Mouse (Mus musculus) thymus, postnatal 36 days (tissue): ENCODE data around the gene Mab21l1.

Source experiments
- DNase-seq, 2 experiments: peaks; one replicate each; pipeline ENCODE4 v3.0.0; 2022; ENCODE audit warnings: mixed read lengths in 2 of 2

Gene Mab21l1

DNA sequence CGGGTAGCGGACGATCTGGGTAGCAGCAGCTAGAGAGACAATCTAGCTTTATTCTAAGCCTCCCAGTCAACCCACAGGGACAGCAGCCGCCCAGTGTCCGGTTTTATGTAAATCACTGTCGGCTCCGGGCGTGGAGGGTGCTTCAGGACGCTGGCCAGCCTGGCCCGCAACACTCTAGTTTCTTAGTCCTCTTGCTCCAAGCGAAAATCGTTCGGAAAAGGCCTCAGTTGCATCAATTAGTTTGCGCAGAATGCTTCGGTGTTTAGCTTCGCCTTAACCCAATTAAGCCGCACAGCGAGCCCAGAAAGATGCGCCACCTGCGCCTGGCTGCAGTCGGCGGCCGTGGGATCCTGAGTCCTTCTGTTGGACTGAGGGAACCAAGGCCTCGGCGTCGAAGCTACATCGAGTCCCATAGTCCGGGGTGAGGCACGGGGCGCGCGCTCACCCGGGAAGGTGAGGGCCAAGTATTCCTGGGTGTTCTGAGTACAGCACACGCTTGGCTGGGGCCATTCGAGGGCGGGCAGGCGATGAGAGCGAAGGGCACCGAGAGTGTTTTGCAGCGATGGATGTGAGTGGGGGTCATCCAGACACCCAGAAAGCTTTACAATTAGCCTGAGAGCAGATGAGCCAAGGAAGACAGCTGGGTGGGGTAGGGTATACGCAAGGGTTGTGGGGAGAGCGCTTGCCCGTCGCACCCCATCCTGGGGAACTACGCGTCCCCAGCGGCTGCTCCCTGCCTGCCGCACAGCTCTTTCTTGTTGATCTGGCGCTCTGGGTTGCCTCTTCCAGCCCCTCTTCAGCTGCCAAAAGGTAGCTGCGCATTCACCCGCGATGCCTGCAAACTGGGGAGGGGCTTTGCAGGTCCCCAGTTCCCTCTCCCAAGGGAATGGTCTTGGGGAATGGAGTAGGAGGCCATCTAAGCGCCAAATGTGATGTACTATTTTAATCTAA, 1.9 kb upstream of the Mab21l1 start:
- no peak for DNase-seq

DNA sequence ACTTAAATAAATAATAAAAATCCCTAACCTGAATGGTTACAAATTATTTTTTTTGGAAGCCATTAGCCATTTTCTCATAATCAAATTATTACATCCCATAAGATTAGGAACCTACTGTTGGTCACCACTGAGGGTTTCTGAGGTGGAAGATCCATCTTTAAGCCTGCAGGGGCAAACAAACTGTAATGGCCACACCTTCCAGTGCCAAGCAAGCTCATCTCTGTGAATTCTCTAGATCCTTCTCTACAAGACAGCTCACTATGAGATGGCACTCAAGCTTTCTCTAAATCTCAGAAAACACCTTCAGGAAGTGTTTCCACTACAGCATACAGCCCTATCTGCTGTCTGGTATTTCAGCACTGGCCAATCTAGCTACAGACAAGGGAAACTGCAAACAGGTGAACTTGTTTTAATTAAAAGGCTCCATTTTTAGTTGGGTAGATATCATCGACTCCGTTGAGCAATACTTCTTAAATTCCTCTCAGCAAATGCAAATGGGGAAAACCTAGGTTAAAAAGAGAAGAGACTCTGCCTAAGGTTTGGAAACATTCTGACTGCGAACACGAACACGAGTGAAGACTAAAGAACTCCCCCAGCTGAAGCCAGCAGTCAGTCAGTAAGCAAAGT, 768 bp upstream of the Mab21l1 start:
- no peak for DNase-seq

DNA sequence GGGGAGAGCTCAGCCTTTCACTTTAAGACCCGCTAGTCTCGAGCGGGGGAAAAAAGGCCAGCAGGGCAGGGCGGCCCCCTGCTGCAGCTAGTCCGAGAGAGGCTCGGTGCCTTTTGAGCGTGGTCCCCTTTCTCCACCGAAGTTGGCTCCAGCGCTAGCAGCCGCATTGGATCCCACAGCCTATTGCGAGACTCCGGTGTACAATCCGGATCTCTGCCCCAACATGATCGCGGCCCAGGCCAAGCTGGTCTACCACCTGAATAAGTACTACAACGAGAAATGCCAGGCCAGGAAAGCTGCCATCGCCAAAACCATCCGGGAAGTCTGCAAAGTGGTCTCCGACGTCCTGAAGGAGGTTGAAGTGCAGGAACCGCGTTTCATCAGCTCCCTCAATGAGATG, 461 bp downstream of the Mab21l1 start:
- DNase-seq: no peak

DNA sequence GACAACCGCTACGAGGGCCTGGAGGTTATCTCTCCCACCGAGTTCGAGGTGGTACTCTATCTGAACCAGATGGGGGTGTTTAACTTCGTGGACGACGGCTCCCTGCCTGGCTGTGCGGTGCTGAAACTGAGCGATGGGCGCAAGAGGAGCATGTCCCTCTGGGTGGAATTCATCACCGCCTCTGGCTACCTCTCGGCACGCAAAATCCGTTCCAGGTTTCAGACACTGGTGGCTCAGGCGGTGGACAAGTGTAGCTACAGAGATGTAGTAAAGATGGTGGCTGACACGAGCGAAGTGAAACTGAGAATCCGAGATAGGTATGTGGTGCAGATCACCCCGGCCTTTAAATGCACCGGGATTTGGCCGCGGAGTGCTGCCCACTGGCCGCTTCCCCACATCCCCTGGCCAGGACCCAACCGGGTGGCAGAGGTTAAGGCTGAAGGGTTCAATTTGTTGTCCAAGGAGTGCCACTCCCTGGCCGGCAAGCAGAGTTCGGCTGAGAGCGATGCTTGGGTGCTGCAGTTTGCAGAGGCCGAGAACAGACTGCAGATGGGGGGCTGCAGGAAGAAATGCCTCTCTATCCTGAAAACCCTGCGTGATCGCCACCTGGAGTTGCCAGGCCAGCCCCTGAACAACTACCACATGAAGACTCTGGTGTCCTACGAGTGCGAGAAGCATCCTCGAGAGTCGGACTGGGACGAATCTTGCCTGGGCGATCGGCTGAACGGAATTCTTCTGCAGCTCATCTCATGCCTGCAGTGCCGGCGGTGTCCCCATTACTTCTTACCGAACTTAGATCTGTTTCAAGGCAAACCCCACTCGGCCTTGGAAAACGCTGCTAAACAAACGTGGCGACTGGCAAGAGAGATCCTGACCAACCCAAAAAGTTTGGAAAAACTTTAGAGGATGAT, 1.1 kb downstream of the Mab21l1 start:
- no peak for DNase-seq

DNA sequence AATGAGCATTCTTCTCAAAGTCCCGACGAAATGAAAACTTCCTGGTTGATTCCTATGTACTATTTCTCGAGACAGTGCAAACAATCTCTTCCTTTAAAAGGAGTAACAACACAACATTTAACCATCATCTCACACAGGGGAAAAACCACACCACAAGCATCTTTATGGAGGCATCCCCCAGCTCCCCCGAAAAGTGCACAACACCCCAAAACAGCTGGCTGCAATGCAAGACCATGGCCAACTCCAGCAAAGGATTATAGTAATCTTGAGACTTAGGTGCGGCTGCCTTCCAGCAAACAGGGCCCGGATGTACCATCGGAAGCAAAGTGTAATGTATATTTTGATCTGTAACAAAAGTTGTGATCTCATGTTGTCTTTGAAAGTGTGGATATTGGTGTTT, 1.8 kb downstream of the Mab21l1 start:
- no peak for DNase-seq

DNA sequence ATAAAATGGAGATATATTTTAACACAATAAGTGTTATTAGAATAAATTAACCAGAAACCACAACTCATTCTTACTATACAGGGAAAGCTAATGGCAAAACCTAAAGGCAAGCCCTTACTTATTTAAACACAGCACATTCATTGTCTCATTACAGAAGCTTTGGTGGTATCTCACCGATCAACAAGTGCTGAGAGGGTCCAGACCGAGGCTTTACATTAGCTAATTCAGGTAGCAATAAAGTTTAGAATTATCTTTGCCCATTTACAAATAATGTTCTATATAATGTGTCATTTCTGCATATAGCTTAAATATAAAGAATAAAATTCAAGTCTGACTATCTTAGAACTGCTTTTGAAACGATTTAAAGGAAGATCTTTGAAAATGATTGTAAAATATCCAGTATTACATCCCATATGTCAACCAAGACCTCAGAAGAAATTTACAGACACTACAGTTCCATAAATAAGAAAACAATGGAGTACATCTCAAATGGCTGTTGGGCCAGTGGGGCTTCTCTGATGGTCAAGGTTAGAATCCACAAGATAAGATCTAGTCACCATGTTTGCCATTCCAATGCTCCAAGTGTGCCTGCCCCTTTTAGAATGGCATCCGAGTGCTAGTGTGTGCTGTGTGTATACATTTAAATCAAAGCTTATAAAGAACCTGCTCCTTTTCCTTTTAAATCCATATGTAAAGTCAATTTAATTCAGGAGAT, 3.1 kb downstream of the Mab21l1 start:
- no peak for DNase-seq

DNA sequence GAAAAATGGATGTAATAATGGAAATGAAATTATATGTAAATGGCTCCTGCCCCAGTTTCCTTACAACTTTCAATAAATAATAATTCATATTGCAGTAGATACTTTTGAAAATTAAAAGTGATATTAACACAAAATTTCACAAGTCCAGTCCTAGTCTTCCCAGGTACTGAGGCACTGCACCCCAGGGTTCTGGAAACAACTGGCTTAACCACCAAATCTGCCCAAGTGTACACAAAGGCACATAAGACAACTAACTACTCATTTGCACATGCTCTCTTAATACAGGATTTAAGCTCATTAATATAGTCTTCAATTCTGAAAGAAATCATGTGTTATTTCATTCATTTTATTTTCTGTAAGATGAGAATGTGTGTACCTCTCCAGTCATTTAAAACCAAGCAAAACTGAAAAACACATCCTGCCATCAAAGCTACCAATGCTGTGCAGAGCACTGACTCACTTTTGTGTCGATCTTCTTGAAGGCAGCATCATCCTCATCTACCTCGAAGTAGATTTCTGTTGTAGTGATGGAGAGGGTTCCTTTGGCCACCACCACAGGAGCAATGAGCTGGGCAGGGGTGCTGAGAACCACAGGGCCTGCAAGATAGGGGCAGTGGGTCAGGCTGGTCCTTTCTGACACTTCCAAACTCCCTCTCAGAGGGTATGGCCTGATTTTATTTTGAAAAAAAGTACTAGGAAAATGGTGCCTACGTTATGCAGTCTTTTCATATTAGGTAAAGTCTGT, 3.8 kb downstream of the Mab21l1 start:
- no peak for DNase-seq

DNA sequence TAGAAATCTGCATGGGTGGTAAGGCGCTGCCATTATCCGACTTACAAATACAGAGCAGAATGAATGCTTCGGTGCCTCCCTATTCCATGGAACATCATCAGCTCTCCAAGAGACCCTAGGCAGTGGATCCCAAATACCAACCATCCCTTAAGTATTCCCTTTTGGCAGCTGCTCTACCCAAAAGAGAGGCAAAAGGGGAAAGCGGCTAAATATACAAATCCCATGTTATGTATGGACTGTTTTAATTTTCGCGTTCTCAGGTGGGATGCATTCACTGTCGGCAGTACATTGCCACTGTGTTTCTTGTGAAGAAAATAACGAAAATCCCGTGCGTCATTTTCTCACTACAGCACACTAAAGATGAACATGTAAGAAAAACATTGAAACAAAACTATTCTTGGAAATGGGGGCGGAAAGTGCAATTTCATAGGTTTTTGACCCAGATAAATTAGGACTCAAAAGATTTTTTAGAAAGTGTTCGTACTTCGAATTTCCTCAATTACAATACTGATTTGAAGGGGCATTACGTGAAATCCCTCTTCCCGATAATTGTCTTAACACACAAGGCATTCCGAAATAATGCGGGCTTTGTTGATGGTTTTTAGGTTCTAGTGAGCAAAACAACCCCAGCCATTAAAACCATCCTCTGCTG, 4.7 kb downstream of the Mab21l1 start:
- no peak for DNase-seq

DNA sequence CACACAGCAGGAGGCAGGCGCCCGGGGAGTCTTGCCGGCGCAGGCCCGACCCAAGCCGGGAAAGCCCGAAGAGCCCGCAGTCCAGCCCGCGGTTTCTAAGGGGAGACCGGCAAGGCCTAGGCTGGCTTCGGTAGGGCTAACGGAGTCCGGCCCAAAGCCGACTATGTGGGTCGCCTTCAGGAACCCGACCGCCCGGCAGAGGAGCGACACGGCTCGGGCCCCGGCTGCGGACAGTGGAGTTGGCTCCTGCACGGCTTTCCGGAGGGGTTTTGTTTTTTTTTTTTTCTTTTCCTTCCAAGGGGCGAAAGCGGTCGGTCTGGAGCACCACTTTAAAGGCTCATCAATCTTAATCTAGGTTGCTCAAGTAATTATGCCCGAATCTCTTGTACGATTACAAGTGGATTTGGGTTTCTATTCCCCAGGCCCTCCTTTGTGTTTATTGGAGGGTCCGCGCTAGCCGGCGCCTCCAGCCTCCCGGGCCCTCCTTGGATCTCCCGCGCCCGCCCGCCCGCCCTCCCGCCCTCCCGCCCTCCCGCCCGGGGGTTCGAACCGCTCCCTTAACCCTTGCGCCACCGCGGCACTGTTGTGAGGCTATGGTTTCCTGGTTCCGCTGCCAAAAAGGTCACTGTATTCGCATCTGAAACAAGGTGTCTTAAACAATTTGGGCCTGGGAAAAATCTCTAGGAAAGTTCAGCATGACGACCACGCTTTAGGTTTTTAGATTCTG, 5.3 kb downstream of the Mab21l1 start:
- no peak for DNase-seq

DNA sequence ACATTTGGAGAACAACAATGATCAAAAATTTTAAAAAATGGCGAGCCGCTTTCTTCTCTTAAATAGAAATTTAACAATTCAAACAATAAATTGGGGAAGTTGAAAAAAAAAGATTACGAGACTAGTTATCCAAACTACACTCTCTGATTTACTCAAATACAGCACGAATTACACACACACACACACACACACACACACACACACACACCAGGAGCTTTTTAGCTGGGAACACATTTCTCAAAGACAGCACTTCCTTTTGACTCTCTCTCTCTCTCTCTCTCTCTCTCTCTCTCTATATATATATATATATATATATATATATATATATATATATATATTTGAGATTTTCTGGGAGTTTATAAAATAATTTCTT, 5.9 kb downstream of the Mab21l1 start:
- DNase-seq: no peak

DNA sequence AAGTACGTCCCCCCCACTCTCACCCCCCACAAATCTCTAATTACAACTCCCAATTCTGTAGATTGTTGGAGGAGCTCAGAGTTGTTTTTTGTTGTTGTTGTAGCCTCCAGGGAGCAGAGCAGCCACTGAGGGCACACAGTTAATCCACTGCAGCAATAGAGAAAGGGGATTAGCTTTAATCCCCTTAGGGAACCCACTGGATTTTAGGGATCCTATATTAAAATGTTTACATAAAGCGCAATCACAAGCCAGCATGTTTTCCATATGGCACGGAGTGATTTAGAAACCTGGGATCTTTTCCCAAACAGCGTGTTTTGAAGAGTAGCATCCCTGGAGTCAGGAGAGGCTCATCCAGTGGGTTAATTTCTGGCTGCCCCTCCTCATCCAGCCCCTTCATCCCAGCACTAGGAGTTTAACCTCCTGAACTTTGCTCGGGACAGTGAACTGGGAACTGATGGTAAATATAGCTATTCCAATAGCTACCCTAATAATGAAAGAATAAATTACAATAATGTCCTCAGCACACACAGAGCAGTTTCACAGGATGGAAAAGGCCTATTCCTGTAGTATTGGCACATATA, 6.4 kb downstream of the Mab21l1 start:
- DNase-seq: no peak

DNA sequence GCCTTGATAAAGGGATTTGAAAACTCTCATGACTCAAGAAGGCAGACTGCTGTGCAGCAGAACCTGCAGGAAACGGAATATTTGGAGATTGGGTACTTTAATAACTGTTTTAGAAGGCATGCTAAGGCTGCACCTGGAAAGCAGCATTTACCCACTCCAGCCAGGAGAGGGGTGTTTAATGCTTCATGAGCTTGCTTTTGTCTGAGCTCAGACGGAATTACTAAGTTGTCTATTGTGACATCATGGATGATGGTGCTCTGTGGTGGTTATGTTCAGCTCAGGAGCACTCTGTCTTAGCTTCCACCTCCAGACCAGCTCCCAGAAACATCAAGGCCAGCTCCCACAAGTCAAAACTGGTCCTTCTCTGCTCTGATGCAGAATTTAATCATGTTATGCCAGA, 7.5 kb downstream of the Mab21l1 start:
- no peak for DNase-seq

DNA sequence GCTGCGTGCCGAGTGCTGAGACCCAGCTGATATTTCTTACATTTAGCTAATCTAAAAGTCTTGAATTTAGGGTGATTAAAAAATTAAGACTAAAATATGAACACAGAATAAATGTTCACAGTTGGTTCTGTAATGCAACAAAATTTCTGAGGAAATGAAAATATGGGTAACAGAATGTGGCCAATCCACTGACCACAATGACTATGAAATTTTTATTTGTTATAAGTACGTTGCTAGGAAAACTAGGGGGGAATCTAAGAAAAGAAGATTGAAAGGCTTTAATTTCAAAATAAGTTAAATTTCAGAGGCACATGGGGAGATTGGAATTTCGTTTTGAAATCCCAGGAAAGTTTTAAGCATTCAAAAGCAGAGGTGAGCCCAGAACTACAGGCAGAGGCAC, 8.3 kb downstream of the Mab21l1 start:
- no peak for DNase-seq

DNA sequence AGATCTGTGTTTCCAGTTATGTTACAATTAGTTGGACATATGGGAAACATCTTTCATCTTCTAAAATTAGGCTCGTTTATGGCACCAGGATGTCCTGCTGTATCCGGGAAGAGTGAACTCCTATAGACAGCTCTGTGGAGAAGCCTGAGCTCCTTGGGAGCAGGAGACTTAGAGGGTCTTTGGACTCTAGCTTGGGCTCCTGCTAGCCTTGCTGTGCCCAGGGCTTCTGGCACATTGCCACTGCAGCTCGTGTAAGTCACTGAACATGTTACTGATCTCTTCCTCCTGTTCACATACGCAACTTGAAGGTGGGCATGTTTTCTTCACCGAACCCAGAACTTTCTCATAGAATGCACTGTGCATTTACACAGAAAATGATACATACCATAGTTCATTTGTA, 9.9 kb downstream of the Mab21l1 start:
- no peak for DNase-seq

DNA sequence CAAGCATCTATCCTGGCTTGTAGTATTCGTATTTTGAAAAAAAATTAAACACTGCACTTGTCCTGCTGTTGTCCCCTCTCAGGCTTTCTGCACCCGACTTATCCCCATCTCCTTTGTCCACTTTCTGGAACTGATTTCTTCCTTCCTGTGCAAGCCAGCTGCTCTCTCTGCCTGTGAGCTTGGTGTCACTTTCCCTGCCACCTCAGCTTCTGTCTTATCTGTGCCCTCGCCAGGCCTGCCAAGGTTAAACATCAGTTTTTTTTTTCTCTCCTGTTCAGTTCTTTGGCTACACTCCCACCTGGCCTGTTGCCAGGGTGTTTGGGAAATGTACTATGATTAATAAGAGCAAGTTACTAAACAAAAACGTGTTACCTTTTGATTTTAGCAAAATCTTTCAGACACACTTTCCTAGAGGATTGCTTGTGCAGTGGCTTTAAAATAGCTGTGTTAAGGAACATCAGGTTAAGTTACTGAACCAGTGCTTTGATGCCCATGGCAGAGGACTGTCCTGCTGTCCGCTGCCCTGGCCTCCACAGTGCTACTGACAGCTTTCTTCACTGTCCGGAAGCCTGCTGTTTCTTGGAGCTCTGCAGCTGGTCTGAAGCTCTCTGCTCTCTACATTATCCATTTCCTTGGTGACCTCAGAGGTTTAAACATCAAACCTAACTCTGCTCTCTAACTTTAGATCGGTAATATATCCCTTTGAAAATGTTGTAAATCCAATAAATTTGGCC, 11.7 kb downstream of the Mab21l1 start:
- no peak for DNase-seq

DNA sequence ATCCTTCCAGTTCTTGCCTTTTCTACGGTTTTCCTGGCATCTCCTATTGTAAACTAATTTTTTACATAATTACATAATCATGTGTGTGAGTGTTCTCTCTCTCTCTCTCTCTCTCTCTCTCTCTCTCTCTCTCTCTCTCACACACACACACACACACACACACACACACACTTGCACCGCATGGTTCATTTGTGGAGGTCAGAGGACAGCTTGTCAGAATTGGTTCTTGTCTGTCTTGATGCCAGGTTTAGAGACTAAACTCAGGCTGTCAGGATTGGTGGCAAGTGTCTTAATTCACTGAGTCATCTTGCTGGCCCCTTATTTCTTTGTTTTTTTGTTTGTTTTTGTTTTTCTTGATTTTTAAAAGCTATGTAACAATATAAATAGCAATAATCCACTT, 12.5 kb downstream of the Mab21l1 start:
- no peak for DNase-seq

DNA sequence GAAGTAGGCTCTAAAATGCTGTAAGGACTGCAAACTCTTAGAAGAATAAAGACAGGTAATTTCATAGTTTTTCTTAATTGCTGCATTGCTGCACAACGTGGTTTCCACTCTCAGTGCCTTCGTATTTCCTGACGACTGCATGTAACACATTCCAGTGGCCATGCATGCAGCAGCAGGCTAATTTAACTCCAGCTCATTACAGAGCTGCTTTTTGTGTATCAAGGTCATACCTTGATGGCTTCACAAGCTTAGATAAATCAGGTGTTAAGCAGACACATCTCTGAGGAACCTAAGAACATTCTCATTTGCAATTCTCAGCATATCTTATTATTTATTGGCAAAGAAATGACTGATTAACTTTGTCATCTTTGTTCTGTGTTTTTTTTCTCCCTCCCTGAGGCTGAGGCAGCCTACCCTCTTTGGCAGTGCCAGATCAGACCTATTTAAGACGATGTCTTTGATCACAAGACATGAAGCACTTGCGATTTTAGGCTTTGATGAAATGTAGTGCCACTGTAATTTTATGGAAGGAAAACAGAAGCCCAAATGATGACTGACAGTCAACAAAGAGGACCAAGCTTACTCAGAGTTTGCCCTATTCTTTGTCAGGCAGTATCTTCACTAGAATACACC, 32.8 kb downstream of the Mab21l1 start:
- no peak for DNase-seq

DNA sequence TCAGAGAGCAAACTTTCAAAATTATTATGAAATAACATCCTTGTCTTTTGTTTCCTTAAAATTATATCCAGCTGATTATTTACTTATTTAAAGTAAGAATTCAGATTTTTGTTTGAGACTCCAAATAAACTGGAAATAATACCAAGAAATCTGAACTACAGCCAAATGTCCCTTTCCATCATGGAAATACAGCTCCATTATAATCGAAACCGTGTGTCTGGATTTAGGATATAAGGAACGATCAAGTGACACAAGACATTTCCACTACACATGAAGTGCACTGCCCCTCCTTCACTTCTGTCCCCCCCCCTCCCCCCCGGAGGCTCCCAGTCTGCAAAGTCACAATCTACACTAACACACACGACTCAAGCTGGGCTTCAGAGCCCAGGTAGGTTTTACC, 33.8 kb downstream of the Mab21l1 start:
- no peak for DNase-seq
